Mouse (Mus musculus) neural tube, embryonic 15.5 days (tissue): Measurements from ENCODE around the gene Mon1a. TPM values are rescaled to one million over a fixed set of nuclear protein-coding genes. Genes with fewer than 3 reads are reported as not detected.
A peak's percentile ranks its signal among the peaks of the same experiment; 100 is the strongest.

Experiments used
- ATAC-seq: fragments of 200-750 bp; cut with Nextera tagmentation; 2 replicates; pipeline ENCODE4 v1.8.0; 2017; ENCODE audit warnings: mild to moderate bottlenecking, moderate TSS enrichment, moderate library complexity; ENCODE audit not compliant: low FRiP score
- H3K27ac ChIP-seq: fragments of 300-500 bp; sonication (generic); replicated peaks from 2 replicates; pipeline ENCODE4 v1.5.1; 2015; ENCODE audit warnings: mild to moderate bottlenecking, inconsistent platforms
- H3K27me3 ChIP-seq: fragments of 300-500 bp; sonication (generic); replicated peaks from 2 replicates; pipeline ENCODE4 v1.6.1; 2015; ENCODE audit warnings: inconsistent platforms
- H3K36me3 ChIP-seq: fragments of 300-500 bp; sonication (generic); 2 replicates; pipeline ENCODE4 v1.6.1; 2015; ENCODE audit warnings: inconsistent platforms
- H3K4me1 ChIP-seq: fragments of 300-500 bp; sonication (generic); 2 replicates; pipeline ENCODE4 v1.6.1; 2015; ENCODE audit warnings: inconsistent platforms
- H3K4me2 ChIP-seq: fragments of 300-500 bp; sonication (generic); 2 replicates; pipeline ENCODE4 v1.6.1; 2015; ENCODE audit warnings: inconsistent platforms, mild to moderate bottlenecking, moderate library complexity
- H3K4me3 ChIP-seq: fragments of 300-500 bp; sonication (generic); replicated peaks from 2 replicates; pipeline ENCODE4 v1.5.1; 2015; ENCODE audit warnings: mild to moderate bottlenecking, inconsistent platforms
- H3K9ac ChIP-seq: fragments of 300-500 bp; sonication (generic); replicated peaks from 2 replicates; pipeline ENCODE4 v1.6.1; 2015; ENCODE audit warnings: mild to moderate bottlenecking, inconsistent platforms
- H3K9me3 ChIP-seq: fragments of 300-500 bp; sonication (generic); replicated peaks from 2 replicates; pipeline ENCODE4 v1.6.1; 2016; ENCODE audit warnings: inconsistent platforms
- WGBS: fragments of 180-500 bp; shearing (Covaris S2); methylation state at CpG from one replicate; pipeline ENCODE4 v1.1.7; 2015; ENCODE audit warnings: mixed read lengths; 5-methylcytosine and 5-hydroxymethylcytosine counted together
- polyA plus RNA-seq: library from polyadenylated mRNA; unstranded; fragments of >200 nt; fragmentation: Nextera tagmentation; extraction: Ambion mirVana; gene quantifications from 2 replicates; pipeline ENCODE4 v1.2.1, GENCODE M21; 2015

Mon1a gene
- polyA plus RNA-seq, 1 experiment from 2014 or later = 23.0 TPM

DNA sequence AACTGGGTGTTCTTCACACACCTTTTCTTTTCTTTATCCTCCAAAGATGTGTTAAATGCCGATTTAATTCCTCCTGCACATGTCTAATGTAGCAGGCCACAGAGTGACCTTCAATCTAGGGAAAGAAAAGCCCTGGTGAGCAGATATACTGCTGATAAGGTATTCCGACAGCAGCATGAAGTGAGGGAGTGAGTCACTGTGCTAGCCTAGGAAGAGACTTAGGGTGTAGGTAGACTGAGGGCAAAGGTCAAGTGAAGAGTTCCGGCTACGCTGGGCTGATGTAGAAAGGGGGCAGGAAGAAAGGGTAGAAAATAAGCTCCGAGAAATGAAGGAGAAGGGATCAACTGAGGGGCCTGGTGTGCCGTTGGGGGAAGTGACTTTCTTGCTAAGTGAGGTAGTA lies 2.3 kb downstream of the Mon1a start:
- no peak overlapping the region for H3K4me3 ChIP-seq
- H3K36me3 ChIP-seq = 0 out of 2 replicates have a peak, but pooled peaks cover 4% of the 10 kb centered on the region
- H3K9me3 ChIP-seq = no peaks in the 10 kb centered on the region
- no peak overlapping the region for H3K4me2 ChIP-seq
- H3K9ac ChIP-seq = no peak overlapping the region
- 91% methylated on average over 6 of the region's 6 CpGs for WGBS
- no peak for ATAC-seq
- H3K27me3 ChIP-seq = peaks cover 11% of the 10 kb centered on the region
- peaks cover 22% of the 10 kb centered on the region for H3K4me1 ChIP-seq
- no peak overlapping the region for H3K27ac ChIP-seq

DNA sequence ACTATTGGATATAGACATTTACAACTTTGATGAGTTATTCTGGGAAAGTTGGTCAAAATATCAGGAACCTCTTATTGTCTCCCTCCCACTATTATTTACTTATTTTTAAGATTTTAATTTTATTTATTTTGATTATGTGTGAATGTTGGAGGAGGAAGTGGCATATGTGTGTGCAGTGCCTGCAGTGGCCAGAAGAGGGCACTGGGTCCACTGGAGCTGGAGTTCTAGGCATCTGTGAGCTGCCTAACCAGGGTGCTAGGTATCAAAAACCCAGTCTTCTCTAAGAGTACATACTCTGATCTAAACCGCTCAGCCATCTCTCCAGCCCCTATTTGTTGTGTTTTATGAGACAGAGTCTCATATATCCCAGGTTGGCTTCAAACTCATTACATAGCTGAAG lies 3.1 kb downstream of the Mon1a start:
- no peaks in the 10 kb centered on the region for H3K9me3 ChIP-seq
- H3K9ac ChIP-seq = no peak overlapping the region
- WGBS = 90% methylated on average over 1 of the region's 1 CpGs
- 0 out of 2 replicates have a peak, but pooled peaks cover 4% of the 10 kb centered on the region for H3K36me3 ChIP-seq
- no peak overlapping the region for H3K4me3 ChIP-seq
- H3K27me3 ChIP-seq = peaks cover 9% of the 10 kb centered on the region
- H3K27ac ChIP-seq = no peak overlapping the region
- no peak overlapping the region for H3K4me2 ChIP-seq
- peaks cover 22% of the 10 kb centered on the region for H3K4me1 ChIP-seq
- no peak for ATAC-seq

DNA sequence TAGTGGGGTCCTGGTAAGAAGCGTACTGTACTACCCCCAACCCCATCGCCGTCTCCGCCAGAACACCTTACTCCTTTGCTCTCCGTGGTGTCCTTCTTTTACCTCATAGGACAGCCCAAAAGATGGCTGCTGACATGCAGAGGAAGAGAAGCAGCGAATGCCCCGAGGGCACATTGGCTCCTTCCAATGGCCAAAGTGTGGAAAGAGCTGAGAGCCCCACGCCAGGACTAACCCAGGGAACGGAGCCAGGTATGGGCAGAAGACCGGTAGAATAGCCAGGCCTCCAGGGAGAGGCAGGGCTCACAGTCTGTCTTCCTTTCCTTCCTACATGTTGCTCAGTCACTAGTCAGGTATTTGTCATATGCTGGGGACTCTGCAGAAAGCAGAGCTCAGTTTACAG lies 10.6 kb downstream of the Mon1a start:
- H3K36me3 ChIP-seq = peaks cover 38% of the 10 kb centered on the region
- peaks cover 12% of the 10 kb centered on the region for H3K27me3 ChIP-seq
- H3K9me3 ChIP-seq = no peaks in the 10 kb centered on the region
- no peak overlapping the region for H3K27ac ChIP-seq
- no peak for ATAC-seq
- H3K4me1 ChIP-seq = peaks cover 16% of the 10 kb centered on the region
- 88% methylated on average over 10 of the region's 10 CpGs for WGBS
- no peak overlapping the region for H3K9ac ChIP-seq
- no peak overlapping the region for H3K4me2 ChIP-seq
- no peak overlapping the region for H3K4me3 ChIP-seq

DNA sequence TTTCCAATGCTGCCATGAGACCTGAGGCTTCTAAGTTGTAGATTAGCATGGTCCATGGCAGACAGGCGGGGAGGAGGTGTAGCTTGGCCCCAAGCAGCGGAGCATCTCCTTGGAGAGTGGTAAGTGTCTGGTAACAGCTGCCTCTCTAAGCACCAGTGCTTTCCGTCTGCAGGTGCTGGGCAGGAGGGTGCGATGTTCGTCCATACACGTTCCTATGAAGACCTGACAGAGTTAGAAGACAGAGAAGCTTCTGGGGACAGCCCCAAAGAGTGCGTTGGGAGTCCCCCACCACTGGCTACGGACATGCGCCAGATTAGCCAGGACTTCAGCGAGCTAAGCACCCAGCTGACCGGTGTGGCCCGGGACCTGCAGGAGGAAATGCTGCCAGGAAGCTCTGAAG lies 11.9 kb downstream of the Mon1a start:
- 81% methylated on average over 12 of the region's 12 CpGs for WGBS
- H3K27me3 ChIP-seq = peaks cover 12% of the 10 kb centered on the region
- H3K9ac ChIP-seq = no peak overlapping the region
- H3K4me3 ChIP-seq = no peak overlapping the region
- H3K27ac ChIP-seq = no peak overlapping the region
- no peaks in the 10 kb centered on the region for H3K9me3 ChIP-seq
- peaks cover 17% of the 10 kb centered on the region for H3K4me1 ChIP-seq
- no peak overlapping the region for H3K4me2 ChIP-seq
- H3K36me3 ChIP-seq = peaks cover 38% of the 10 kb centered on the region
- ATAC-seq = no peak

DNA sequence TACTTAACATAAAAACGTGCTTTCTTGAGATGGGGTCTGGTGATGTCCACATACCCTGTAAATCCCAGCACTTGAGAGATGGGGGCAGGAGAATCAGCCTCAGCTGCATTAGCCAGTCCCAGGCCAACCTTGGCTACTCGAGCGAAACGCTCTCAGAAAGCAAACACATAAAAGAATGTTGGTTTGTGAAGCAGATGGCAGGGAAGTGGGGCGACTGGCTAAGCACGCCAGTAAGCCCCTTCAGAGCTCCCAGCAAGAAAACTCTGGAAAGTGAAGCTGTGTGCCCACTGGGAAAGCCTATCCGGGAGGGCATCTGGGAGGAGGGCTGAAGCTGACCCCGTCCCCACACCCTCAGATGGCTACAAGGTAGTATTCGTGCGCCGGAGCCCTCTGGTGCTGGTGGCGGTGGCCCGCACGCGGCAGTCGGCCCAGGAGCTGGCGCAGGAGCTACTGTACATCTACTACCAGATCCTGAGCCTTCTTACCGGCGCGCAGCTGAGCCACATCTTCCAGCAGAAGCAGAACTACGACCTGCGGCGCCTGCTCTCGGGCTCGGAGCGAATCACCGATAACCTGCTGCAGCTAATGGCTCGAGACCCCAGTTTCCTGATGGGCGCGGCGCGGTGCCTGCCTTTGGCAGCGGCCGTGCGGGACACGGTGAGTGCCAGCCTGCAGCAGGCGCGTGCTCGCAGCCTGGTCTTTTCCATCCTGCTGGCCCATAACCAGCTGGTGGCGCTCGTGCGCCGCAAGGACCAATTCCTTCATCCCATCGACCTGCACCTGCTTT lies 13.1 kb downstream of the Mon1a start:
- peak; percentile 77 for ATAC-seq
- Histone ChIP-seq H3K4me1 (peaks cover 20% of the 10 kb centered on the region), H3K4me3 (peak overlapping the region; percentile 36), H3K27me3 (peaks cover 12% of the 10 kb centered on the region), H3K9ac (peak overlapping the region; percentile 49), H3K9me3 (no peaks in the 10 kb centered on the region), H3K36me3 (peaks cover 38% of the 10 kb centered on the region), H3K27ac (no peak overlapping the region), H3K4me2 (peak overlapping the region; percentile 64)
- 6% methylated on average over 44 of the region's 44 CpGs for whole genome bisulfite sequencing

DNA sequence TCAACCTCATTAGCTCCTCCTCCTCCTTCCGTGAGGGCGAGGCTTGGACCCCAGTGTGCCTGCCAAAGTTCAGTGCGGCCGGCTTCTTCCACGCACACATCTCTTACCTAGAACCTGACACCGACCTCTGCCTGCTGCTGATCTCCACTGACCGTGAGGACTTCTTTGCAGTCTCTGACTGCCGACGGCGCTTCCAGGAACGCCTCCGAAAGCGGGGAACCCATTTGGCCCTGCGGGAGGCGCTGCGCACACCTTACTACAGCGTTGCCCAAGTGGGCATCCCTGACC lies 13.6 kb downstream of the Mon1a start:
- Histone ChIP-seq H3K9ac (no peak overlapping the region), H3K4me2 (peak overlapping the region; percentile 64), H3K27ac (no peak overlapping the region), H3K9me3 (no peaks in the 10 kb centered on the region), H3K4me3 (no peak overlapping the region), H3K27me3 (peaks cover 12% of the 10 kb centered on the region), H3K4me1 (peaks cover 24% of the 10 kb centered on the region), H3K36me3 (peaks cover 33% of the 10 kb centered on the region)
- ATAC-seq = no peak
- 13% methylated on average over 17 of the region's 17 CpGs for WGBS

DNA sequence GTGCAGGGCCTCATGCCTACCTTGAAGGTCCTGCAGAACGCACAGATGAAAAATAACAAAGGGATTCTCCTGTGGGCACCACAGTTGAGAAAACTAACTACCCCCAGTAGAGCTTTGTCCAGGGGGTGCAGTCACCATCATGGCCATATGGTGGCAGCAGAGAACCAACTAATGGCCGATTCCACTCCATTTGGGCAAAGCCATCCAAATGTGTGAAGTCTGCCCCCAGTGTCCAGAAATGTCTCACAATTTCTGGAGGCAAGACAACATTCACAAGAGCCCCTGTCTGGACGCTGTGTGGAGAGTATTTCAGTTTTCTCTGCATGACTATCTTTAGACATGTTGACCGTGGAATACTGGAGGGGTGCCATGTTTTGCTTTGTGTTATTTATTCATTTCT lies 16.8 kb downstream of the Mon1a start:
- Histone ChIP-seq H3K27me3 (peaks cover 8% of the 10 kb centered on the region), H3K9ac (no peak overlapping the region), H3K4me3 (no peak overlapping the region), H3K9me3 (no peaks in the 10 kb centered on the region), H3K27ac (0 out of 2 replicates have a peak overlapping the region, but pooled peaks have one; percentile 13), H3K36me3 (peaks cover 18% of the 10 kb centered on the region), H3K4me2 (no peak overlapping the region), H3K4me1 (peaks cover 40% of the 10 kb centered on the region)
- WGBS = 5% methylated on average over 4 of the region's 4 CpGs
- peak; percentile 54; the same call in 1 of the 2 replicates for ATAC-seq

DNA sequence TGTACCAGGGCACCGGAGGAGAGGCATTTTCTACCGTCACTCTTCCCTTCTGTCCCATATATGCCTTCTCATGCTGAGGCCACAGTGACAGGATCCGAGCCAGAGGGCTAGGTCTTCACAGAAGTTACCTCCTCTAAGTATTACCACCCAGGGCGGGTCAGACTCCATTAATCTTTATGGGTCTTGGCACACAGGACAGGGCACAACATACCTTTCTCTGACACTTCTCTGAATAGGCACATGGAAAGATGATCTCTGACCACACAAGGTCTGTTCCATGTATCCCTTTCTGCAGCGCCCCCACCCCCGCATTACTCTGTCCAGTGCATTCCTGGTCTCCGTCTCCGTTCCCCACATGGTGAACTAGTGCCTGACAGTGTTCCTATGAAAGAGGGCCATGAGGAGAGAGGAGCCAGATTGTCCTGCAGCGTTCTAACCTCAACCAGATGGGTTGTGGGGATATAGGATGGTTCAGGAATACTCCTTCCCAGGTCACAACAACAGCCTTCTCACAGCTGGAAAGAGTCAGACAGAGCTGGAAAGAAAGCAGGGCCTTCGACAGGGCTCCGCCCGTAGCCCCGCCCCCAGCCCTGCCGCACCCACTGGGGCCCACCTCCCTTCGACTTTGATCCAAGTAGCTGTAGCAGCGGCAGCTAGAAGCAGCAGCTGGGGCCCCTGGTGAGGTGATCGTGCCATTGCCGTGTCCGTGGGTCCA lies 18.5 kb downstream of the Mon1a start, which contains the start of gene Mst1r:
TSS of gene Mst1r (plus strand) at position 622 of the 715 bp plus-strand sequence.
- peaks cover 28% of the 10 kb centered on the region for H3K4me1 ChIP-seq
- H3K27me3 ChIP-seq = no peaks in the 10 kb centered on the region
- no peaks in the 10 kb centered on the region for H3K9me3 ChIP-seq
- H3K27ac ChIP-seq = 0 out of 2 replicates have a peak within 1 kb of the TSS, but pooled peaks have one; percentile 13
- 25% methylated on average over 19 of the region's 19 CpGs for WGBS
- peaks cover 10% of the 10 kb centered on the region; the same call in 1 of the 2 replicates for H3K36me3 ChIP-seq
- peak within 1 kb of the TSS; percentile 28; the same call in 1 of the 2 replicates for H3K9ac ChIP-seq
- ATAC-seq = no peak
- H3K4me3 ChIP-seq = peak within 1 kb of the TSS; percentile 30
- H3K4me2 ChIP-seq = peak within 1 kb of the TSS; percentile 56

DNA sequence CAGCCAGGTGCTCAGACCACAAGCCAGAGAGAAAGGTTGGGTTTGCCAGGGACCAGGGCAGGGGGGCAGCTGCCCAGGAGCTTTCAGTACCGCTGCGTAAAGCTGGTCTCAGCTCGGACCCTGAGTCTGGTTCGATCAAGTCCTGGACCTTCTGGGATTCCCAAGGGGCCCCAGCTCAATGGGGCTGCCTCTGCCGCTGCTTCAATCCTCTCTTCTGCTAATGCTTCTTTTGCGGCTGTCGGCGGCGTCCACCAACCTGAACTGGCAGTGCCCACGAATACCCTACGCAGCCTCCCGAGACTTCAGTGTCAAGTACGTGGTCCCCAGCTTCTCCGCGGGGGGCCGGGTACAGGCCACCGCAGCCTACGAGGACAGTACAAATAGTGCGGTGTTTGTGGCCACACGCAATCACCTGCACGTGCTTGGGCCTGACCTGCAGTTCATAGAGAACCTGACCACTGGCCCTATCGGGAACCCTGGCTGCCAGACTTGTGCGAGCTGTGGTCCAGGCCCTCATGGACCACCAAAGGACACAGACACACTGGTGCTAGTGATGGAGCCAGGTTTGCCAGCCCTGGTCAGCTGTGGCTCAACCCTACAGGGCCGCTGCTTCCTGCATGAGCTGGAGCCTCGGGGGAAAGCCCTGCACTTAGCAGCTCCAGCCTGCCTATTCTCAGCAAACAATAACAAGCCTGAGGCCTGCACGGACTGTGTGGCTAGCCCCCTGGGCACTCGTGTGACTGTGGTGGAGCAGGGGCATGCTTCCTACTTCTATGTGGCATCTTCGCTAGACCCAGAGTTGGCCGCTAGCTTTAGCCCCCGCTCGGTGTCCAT lies 19.2 kb downstream of the Mon1a start:
- peak overlapping the region; percentile 28; the same call in 1 of the 2 replicates for H3K9ac ChIP-seq
- no peaks in the 10 kb centered on the region for H3K9me3 ChIP-seq
- H3K4me2 ChIP-seq = peak overlapping the region; percentile 56
- no peak for ATAC-seq
- H3K27ac ChIP-seq = 0 out of 2 replicates have a peak overlapping the region, but pooled peaks have one; percentile 13
- peak overlapping the region; percentile 30 for H3K4me3 ChIP-seq
- 45% methylated on average over 31 of the region's 31 CpGs for WGBS
- H3K36me3 ChIP-seq = peaks cover 10% of the 10 kb centered on the region; the same call in 1 of the 2 replicates
- no peaks in the 10 kb centered on the region for H3K27me3 ChIP-seq
- H3K4me1 ChIP-seq = peaks cover 24% of the 10 kb centered on the region

DNA sequence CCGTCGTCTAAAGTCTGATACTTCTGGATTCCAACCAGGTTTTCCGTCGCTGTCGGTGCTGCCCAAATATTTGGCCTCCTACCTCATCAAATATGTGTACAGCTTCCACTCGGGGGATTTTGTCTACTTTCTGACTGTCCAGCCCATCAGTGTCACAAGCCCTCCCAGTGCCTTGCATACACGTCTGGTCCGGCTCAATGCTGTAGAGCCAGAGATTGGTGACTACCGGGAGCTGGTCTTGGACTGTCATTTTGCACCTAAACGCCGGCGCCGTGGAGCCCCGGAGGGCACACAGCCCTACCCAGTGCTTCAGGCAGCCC lies 19.8 kb downstream of the Mon1a start:
- Histone ChIP-seq H3K9me3 (no peaks in the 10 kb centered on the region), H3K27me3 (no peaks in the 10 kb centered on the region), H3K36me3 (peaks cover 5% of the 10 kb centered on the region; the same call in 1 of the 2 replicates), H3K27ac (no peak overlapping the region), H3K9ac (no peak overlapping the region), H3K4me3 (no peak overlapping the region), H3K4me1 (peaks cover 24% of the 10 kb centered on the region), H3K4me2 (peak overlapping the region; percentile 56)
- 87% methylated on average over 14 of the region's 14 CpGs for WGBS
- no peak for ATAC-seq

DNA sequence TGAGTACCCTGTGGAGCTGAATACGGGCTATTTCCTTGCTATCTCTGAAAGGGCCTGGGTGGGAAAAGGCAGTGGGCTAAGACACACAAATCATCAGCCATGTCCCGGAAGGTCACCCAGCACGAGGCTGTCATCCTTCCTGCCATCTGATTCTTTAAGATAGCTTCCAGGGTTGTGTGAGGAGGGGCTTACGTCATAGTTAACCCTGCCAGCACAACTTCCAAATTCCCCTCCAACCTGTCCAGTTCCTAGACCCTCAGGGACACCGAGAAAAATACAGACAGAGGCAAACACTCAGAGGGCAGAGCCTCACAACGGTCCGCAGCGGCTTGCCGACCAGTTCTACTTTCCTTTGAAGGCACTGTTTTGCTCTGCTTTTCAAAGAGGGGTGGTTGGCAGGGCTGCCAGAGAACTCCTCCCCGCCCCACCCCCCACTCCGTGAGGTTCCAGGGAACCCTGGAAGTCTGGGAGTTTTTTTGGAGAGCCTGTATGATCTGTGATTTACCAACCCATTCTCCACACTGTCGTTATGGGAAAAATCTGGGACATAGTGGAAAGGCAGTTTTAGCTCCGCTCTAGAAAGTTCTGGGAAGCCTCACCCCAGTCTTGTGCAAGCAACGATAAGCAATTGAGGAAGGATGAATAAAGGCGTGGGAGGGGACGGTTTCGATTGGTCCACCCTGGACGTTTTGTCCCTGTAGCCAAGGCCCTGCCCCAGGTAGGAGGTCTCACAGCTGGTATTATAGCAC lies 20.6 kb downstream of the Mon1a start:
- peak overlapping the region; percentile 3; the same call in 1 of the 2 replicates for H3K4me3 ChIP-seq
- peak overlapping the region; percentile 56 for H3K4me2 ChIP-seq
- no peaks in the 10 kb centered on the region for H3K36me3 ChIP-seq
- no peak overlapping the region for H3K27ac ChIP-seq
- H3K27me3 ChIP-seq = no peaks in the 10 kb centered on the region
- WGBS = 19% methylated on average over 18 of the region's 18 CpGs
- H3K9ac ChIP-seq = no peak overlapping the region; the same call in 1 of the 2 replicates
- H3K4me1 ChIP-seq = peaks cover 24% of the 10 kb centered on the region
- H3K9me3 ChIP-seq = no peaks in the 10 kb centered on the region
- no peak for ATAC-seq
